Mouse (Mus musculus) liver, postnatal 0 days (tissue): ENCODE data around the gene Fgf9.

Source experiments
- CTCF ChIP-seq: sonication (generic); IDR thresholded peaks from 2 replicates; pipeline ENCODE4 v1.5.1; 2016; ENCODE audit warnings: antibody characterized with exemption, low read depth
- EP300 ChIP-seq: IDR thresholded peaks from 2 replicates; pipeline ENCODE4 v1.6.1; 2016; ENCODE audit warnings: antibody characterized with exemption, low read depth, mild to moderate bottlenecking

DNA sequence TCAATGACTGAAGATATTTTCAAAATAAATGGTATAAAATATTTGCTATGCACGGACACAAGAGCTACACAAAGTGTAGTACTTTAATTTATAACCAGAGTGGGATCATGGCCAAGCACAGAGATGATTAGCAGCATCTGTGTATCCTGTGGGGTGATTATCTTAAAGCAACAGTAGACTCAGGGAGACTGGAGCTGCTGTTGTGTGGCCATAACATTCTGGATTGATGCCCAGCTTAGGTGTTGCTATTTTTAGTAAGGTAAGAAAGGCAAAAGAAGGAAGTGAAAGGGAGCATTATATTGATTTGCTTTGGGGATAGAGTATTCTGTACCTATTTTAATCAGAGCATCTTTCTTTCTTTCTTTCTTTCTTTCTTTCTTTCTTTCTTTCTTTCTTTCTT is 11.6 kb downstream of the Fgf9 start:
- TF ChIP-seq CTCF (no peak), EP300 (no peak)
